Mouse (Mus musculus) CD8-positive naive resting alpha-beta T cell, adult 57 days (primary cell): ENCODE results near the gene Aldh1l2. TPM values are rescaled to one million over a fixed set of nuclear protein-coding genes. Genes with fewer than 3 reads are reported as not detected.

Source experiments
- total RNA-seq: library from RNA; stranded (reverse); gene quantifications from one replicate; pipeline ENCODE4 v1.2.4, GENCODE M21; 2023

The Aldh1l2 gene
- total RNA-seq = not detected

GRCm38 (mm10) chr10:83533910-83534283 lies at the start of gene Aldh1l2:
TSS of gene Aldh1l2 (minus strand) at chr10:83534140.

DNA sequence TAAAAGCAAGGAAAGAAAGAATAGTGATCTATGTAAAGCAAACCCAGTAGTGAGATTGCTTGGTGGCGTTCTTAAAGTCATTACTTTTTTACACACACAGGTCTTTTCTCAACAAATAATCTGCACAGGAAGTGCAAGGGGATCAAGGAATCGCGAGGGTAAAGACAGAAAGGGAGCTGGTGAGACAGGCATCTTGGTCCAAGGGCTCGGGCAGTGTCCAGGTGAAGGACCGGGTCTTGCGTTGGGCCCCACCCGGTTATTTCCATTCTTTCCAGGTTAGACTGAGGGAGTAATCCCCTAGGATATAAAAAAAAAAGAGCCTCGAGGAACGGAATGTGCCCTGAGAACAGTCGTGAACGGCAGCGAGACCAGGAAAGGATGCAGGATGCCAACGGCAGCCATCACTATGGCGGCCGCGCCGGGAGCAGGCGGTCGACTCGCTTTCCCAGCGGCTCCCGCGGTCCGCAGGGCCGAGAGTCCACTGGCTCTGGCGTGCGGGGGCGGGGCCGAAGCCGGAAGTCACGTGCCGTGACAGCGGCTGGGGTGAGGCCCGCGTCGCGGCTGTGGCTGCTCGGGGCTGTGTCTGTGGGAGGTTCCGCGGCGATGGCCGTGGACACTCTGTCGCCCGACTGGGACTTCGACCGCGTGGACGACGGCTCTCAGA lies 9.6 kb upstream of the Aldh1l2 start, which contains the start of gene Washc4:
Washc4 (plus strand) TSS at position 314 of the 664 bp plus-strand sequence.

Other genes with a start within 250 kb of the Aldh1l2 start
- gene Slc41a2, start 196.3 kb downstream of the Aldh1l2 start, total RNA-seq = 4.3 TPM
- gene D10Wsu102e, start 173.9 kb downstream of the Aldh1l2 start, total RNA-seq = 2.6 TPM
- 43.6 TPM for gene Washc4, start 9.6 kb upstream of the Aldh1l2 start, total RNA-seq
- gene Appl2, start 114.6 kb upstream of the Aldh1l2 start, total RNA-seq = 146 TPM
- gene 1500009L16Rik, start 188.7 kb upstream of the Aldh1l2 start, total RNA-seq = not detected